ENCODE assay signal across 23 mouse cellular contexts in the genomic region with DNA sequence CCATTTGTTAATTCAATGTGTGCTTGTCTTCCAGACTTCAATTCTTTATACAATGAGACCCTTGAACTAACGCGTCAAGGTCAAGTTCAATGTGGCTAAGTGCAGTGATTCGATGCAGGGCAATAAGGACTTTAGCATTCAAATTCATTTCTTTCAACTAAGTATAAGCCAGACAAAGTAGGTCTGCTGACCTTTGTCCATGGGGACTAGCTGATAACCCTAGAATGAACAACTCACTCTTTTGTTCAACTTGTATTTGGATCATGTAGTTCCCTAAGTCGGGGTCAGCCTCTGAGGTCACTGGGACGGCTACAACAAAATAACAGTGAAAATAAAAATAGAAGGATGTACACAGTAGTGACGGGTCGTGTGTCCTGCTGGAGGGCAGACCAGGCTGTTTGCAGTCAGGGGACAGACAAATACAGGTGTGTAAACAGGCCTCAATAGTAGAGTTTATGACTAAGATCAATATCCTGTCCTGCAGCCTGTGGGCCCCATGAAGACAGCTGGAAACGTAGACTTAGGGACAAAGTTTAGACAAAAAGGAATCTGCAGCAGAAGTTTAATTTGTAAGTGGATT. TPM values are rescaled to one million over a fixed set of nuclear protein-coding genes. Genes with fewer than 3 reads are reported as not detected.
"Had no signal": no experiment of that assay in that cellular context is flagged by ENCODE, and none has a peak within 500 bp of the region (broad histone marks: within the 10 kb centered on the region; RNA-seq: fewer than 3 reads in every experiment).

No protein-coding gene starts in this region.

- H3K9ac ChIP-seq: hindbrain, embryonic 13.5 days; lung, embryonic 14.5 days; neural tube, embryonic 15.5 days had no signal

- H3K4me2 ChIP-seq: hindbrain, embryonic 13.5 days; lung, embryonic 14.5 days; neural tube, embryonic 15.5 days had no signal

- H3K4me1 ChIP-seq: neural tube, embryonic 15.5 days had no signal

- H3K36me3 ChIP-seq: hindbrain, embryonic 13.5 days; midbrain, embryonic 10.5 days; neural tube, embryonic 15.5 days had no signal

- H3K27ac ChIP-seq: hindbrain, embryonic 13.5 days; hindbrain, postnatal 0 days; layer of hippocampus, adult 2 months; midbrain, embryonic 10.5 days; neural tube, embryonic 15.5 days had no signal

- H3K27me3 ChIP-seq: hindbrain, embryonic 13.5 days; neural tube, embryonic 15.5 days had no signal

- DNase-seq: kidney, adult 18-20 months; kidney, postnatal 10 days; kidney, postnatal 4 days; left cerebral cortex, postnatal 4 days; lung, embryonic 14.5 days; lung, postnatal 10 days; lung, postnatal 4 days; midbrain, embryonic 14.5 days; thymus, adult 18-20 months; thymus, postnatal 14 days had no signal

- ATAC-seq: hindbrain, postnatal 0 days had no signal

- H3K9me3 ChIP-seq: hindbrain, embryonic 13.5 days; midbrain, embryonic 10.5 days; neural tube, embryonic 15.5 days had no signal

- H3K4me3 ChIP-seq: hindbrain, embryonic 13.5 days; layer of hippocampus, adult 2 months; midbrain, embryonic 10.5 days; myocyte; neural tube, embryonic 15.5 days had no signal

RNA-seq across cellular contexts. Expression of gene Reg4, which starts 20.6 kb away (rescaled TPM):
- total RNA-seq: hindbrain, postnatal 0 days; layer of hippocampus, adult 2 months; layer of hippocampus, postnatal 10 days; left cerebral cortex, postnatal 10 days; left cerebral cortex, postnatal 4 days; megakaryocyte, adult 5-6 weeks had no signal
- polyA plus RNA-seq: hindbrain, embryonic 13.5 days; kidney, embryonic 14.5 days; limb, embryonic 14.5 days; lung, embryonic 14.5 days; midbrain, embryonic 10.5 days; midbrain, embryonic 14.5 days; myocyte; neural tube, embryonic 11.5 days; neural tube, embryonic 15.5 days; spleen, adult 2 months had no signal

RNA-seq across cellular contexts. Expression of gene Hmgcs2, which starts 37.7 kb away (rescaled TPM):
- polyA plus RNA-seq: myocyte had no signal
